Mouse (Mus musculus) limb, embryonic 14.5 days (tissue): ENCODE results near the gene Dhrs1. TPM values are rescaled to one million over a fixed set of nuclear protein-coding genes. Genes with fewer than 3 reads are reported as not detected.

Experiments
- ATAC-seq: fragments of 200-750 bp; cut with Nextera tagmentation; 2 replicates; pipeline ENCODE4 v1.8.0; 2017; ENCODE audit warnings: low read depth, moderate number of reproducible peaks, moderate TSS enrichment; ENCODE audit not compliant: low FRiP score
- DNase-seq: peaks from one replicate; pipeline ENCODE4 v3.0.0-alpha.2; 2015; ENCODE audit warnings: low spot score
- H3K27ac ChIP-seq: fragments of 300-500 bp; sonication (generic); replicated peaks from 2 replicates; pipeline ENCODE4 v1.5.1; 2014; ENCODE audit warnings: low read depth, mild to moderate bottlenecking, low read length, moderate library complexity, mixed read lengths
- H3K27me3 ChIP-seq: fragments of 300-500 bp; sonication (generic); 2 replicates; pipeline ENCODE4 v1.6.1; 2014; ENCODE audit warnings: low read length, mixed read lengths; ENCODE audit not compliant: control insufficient read depth, insufficient read depth
- H3K36me3 ChIP-seq: fragments of 300-500 bp; sonication (generic); 2 replicates; pipeline ENCODE4 v1.6.1; 2014; ENCODE audit warnings: mild to moderate bottlenecking, low read length, moderate library complexity, mixed read lengths; ENCODE audit not compliant: control insufficient read depth, insufficient read depth
- H3K4me1 ChIP-seq: fragments of 300-500 bp; sonication (generic); 2 replicates; pipeline ENCODE4 v1.6.1; 2014; ENCODE audit warnings: antibody characterized with exemption, low read length, mixed read lengths; ENCODE audit not compliant: control insufficient read depth, insufficient read depth
- H3K4me2 ChIP-seq: fragments of 300-500 bp; sonication (generic); replicated peaks from 2 replicates; pipeline ENCODE4 v1.6.1; 2014; ENCODE audit warnings: low read depth, mild to moderate bottlenecking, low read length, moderate library complexity; ENCODE audit not compliant: severe bottlenecking
- H3K4me3 ChIP-seq: fragments of 300-500 bp; sonication (generic); replicated peaks from 2 replicates; pipeline ENCODE4 v1.5.1; 2014; ENCODE audit warnings: low read length
- H3K9ac ChIP-seq: fragments of 300-500 bp; sonication (generic); 2 replicates; pipeline ENCODE4 v1.6.1; 2014; ENCODE audit warnings: mild to moderate bottlenecking, low read depth, low read length, moderate library complexity; ENCODE audit not compliant: severe bottlenecking
- H3K9me3 ChIP-seq: fragments of 300-500 bp; sonication (generic); 2 replicates; pipeline ENCODE4 v1.6.1; 2016; ENCODE audit warnings: low read length; ENCODE audit not compliant: control insufficient read depth
- POLR2A ChIP-seq: fragments of 200-500 bp; IDR thresholded peaks from 2 replicates; pipeline ENCODE4 v1.8.0; 2012; ENCODE audit warnings: inconsistent platforms, mild to moderate bottlenecking, moderate library complexity, borderline replicate concordance; ENCODE audit not compliant: insufficient read depth, insufficient read length; ENCODE audit errors: extremely low read depth
- WGBS: fragments of 180-500 bp; shearing (Covaris S2); extraction: QIAGEN DNeasy Blood & Tissue Kit; methylation state at CpG from one replicate; pipeline ENCODE4 v1.1.7; 2014; 5-methylcytosine and 5-hydroxymethylcytosine counted together
- polyA plus RNA-seq, 2 experiments: library from polyadenylated mRNA; depleted of rRNA in 1 of 2; stranded (reverse) in 1 of 2; unstranded in 1 of 2; fragments of >200 nt; fragmentation: Nextera tagmentation in 1 of 2; extraction: Ambion mirVana in 1 of 2; gene quantifications; 2 replicates each; pipeline versions ENCODE4 v1.2.1 to v1.2.3; 2012 to 2014

Gene Dhrs1
- polyA plus RNA-seq, 2 experiments: 82.0 to 88.3 TPM

GRCm38 (mm10) chr14:55780736-55781135, 35.2 kb upstream of the Dhrs1 start:
- Histone ChIP-seq H3K36me3 (peaks cover 15% of the 10 kb centered on the region; the same call in 1 of the 2 replicates), H3K9ac (no peak overlapping the region), H3K4me1 (peaks cover 19% of the 10 kb centered on the region), H3K27me3 (peaks cover 5% of the 10 kb centered on the region; the same call in 1 of the 2 replicates), H3K4me2 (no peak overlapping the region), H3K9me3 (no peaks in the 10 kb centered on the region), H3K4me3 (no peak overlapping the region), H3K27ac (no peak overlapping the region)
- 81% methylated on average over 11 of the region's 11 CpGs for WGBS
- ATAC-seq (no peak), DNase-seq (no peak)
- no peak for TF ChIP-seq POLR2A

- no peak for ATAC-seq
- no peak overlapping the region for H3K4me3 ChIP-seq
Measured at GRCm38 (mm10) chr14:55779656-55780055, 34.2 kb upstream of the Dhrs1 start.

GRCm38 (mm10) chr14:55778686-55779085, 33.2 kb upstream of the Dhrs1 start:
- ATAC-seq: no peak
- H3K9me3 ChIP-seq: no peaks in the 10 kb centered on the region
- H3K27ac ChIP-seq: no peak overlapping the region
- H3K4me1 ChIP-seq: peaks cover 15% of the 10 kb centered on the region
- 90% methylated on average over 15 of the region's 15 CpGs for WGBS
- H3K4me3 ChIP-seq: no peak overlapping the region
- no peak for TF ChIP-seq POLR2A
- no peak overlapping the region for H3K9ac ChIP-seq
- H3K27me3 ChIP-seq: no peaks in the 10 kb centered on the region
- H3K4me2 ChIP-seq: no peak overlapping the region
- peaks cover 21% of the 10 kb centered on the region; the same call in 1 of the 2 replicates for H3K36me3 ChIP-seq
- DNase-seq: no peak

More at GRCm38 (mm10) chr14:55779656-55780055, 34.2 kb upstream of the Dhrs1 start:
- no peaks in the 10 kb centered on the region for H3K9me3 ChIP-seq
- DNase-seq: no peak
- H3K4me1 ChIP-seq: peaks cover 19% of the 10 kb centered on the region
- H3K27ac ChIP-seq: no peak overlapping the region
- no peak overlapping the region for H3K4me2 ChIP-seq
- no peak for TF ChIP-seq POLR2A
- WGBS: 60% methylated on average over 16 of the region's 16 CpGs
- H3K27me3 ChIP-seq: no peaks in the 10 kb centered on the region
- H3K9ac ChIP-seq: no peak overlapping the region
- peaks cover 17% of the 10 kb centered on the region; the same call in 1 of the 2 replicates for H3K36me3 ChIP-seq

GRCm38 (mm10) chr14:55777806-55778205, 32.3 kb upstream of the Dhrs1 start:
- DNase-seq (no peak), ATAC-seq (no peak)
- no peak overlapping the region for H3K27ac ChIP-seq
- peaks cover 21% of the 10 kb centered on the region; the same call in 1 of the 2 replicates for H3K36me3 ChIP-seq
- no peaks in the 10 kb centered on the region for H3K9me3 ChIP-seq
- WGBS: 92% methylated on average over 11 of the region's 11 CpGs
- H3K27me3 ChIP-seq: no peaks in the 10 kb centered on the region
- H3K4me3 ChIP-seq: no peak overlapping the region
- no peak overlapping the region for H3K9ac ChIP-seq
- peaks cover 14% of the 10 kb centered on the region for H3K4me1 ChIP-seq
- no peak for TF ChIP-seq POLR2A
- H3K4me2 ChIP-seq: no peak overlapping the region

- no peak overlapping the region for H3K9ac ChIP-seq
- H3K4me2 ChIP-seq: no peak overlapping the region
- DNase-seq: no peak
- peaks cover 8% of the 10 kb centered on the region for H3K4me1 ChIP-seq
- no peak overlapping the region for H3K27ac ChIP-seq
- WGBS: 37% methylated on average over 3 of the region's 3 CpGs
- peaks cover 22% of the 10 kb centered on the region; the same call in 1 of the 2 replicates for H3K36me3 ChIP-seq
- no peak for ATAC-seq
- H3K27me3 ChIP-seq: no peaks in the 10 kb centered on the region
- no peak overlapping the region for H3K4me3 ChIP-seq
- TF ChIP-seq POLR2A: no peak
- no peaks in the 10 kb centered on the region for H3K9me3 ChIP-seq
Measured at GRCm38 (mm10) chr14:55777176-55777575, 31.7 kb upstream of the Dhrs1 start.
